Mouse (Mus musculus): Measurements from ENCODE around the gene Dpp6. TPM values are rescaled to one million over a fixed set of nuclear protein-coding genes. Genes with fewer than 3 reads are reported as not detected.

Gene Dpp6
- polyA plus RNA-seq, 1 experiment from 2014 or later = 2.6 TPM

DNA sequence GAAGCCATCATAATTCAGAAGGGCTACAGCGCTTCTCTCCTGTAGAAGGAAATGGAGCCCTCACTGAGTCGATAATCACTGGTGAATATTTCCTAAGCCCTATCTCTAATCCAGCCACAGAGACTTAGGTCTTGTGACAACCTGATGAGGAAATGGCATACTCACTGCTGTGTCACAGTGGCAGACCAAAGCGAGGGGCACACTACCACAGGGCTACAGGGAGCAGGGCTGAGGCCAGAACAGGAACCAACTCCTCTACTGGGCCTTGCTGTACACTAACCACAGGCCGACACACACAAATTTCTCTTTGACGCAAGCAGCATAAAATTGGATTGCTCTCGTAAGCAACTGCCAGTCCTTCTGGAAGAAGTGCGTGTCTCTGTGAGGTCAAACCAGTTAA lies 389.2 kb downstream of the Dpp6 start:
- Histone ChIP-seq H3K27ac (ENCODE audit: low read depth, low read length) (no peak overlapping the region), H3K4me2 (replicated peaks; ENCODE audit: low read depth, low read length) (no peak overlapping the region), H3K36me3 (ENCODE audit: control insufficient read depth, insufficient read depth, low read length) (no peaks in the 10 kb centered on the region), H3K9ac (ENCODE audit: low read depth, low read length) (no peak overlapping the region), H3K4me3 (ENCODE audit: low read length) (no peak overlapping the region), H3K27me3 (ENCODE audit: control insufficient read depth, insufficient read depth, low read length) (no peaks in the 10 kb centered on the region), H3K9me3 (ENCODE audit: control insufficient read depth, low read length) (no peaks in the 10 kb centered on the region), H3K4me1 (ENCODE audit: control insufficient read depth, insufficient read depth, low read length) (no peaks in the 10 kb centered on the region)
- 92% methylated on average over 7 of the region's 7 CpGs for WGBS
- ATAC-seq (ENCODE audit: low FRiP score, low TSS enrichment) = no peak

DNA sequence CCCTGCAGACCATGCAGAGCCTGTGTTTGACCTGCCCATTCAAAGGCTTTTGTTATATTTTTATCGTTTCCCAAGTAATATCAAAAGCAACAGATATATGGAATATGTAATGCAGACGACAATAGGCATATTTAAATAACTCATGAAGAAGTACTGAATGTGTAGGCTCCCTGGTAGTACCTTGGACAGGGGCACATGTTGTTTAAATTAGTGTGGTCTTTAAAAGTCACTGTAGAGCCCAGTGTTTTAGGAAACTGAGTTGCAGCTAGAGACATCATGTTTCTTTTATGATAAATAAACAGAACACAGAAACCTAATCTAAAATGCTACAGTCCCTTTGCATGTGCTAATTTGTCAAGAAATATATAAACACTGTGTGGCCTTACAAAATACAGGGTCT lies 403.1 kb downstream of the Dpp6 start:
- Histone ChIP-seq H3K36me3 (ENCODE audit: control insufficient read depth, insufficient read depth, low read length) (no peaks in the 10 kb centered on the region), H3K4me2 (replicated peaks; ENCODE audit: low read depth, low read length) (no peak overlapping the region), H3K9me3 (ENCODE audit: control insufficient read depth, low read length) (no peaks in the 10 kb centered on the region), H3K4me1 (ENCODE audit: control insufficient read depth, insufficient read depth, low read length) (no peaks in the 10 kb centered on the region), H3K4me3 (ENCODE audit: low read length) (no peak overlapping the region), H3K27ac (ENCODE audit: low read depth, low read length) (no peak overlapping the region), H3K9ac (ENCODE audit: low read depth, low read length) (no peak overlapping the region), H3K27me3 (ENCODE audit: control insufficient read depth, insufficient read depth, low read length) (no peaks in the 10 kb centered on the region)
- 76% methylated on average over 2 of the region's 2 CpGs for WGBS
- ATAC-seq (ENCODE audit: low FRiP score, low TSS enrichment) = no peak

DNA sequence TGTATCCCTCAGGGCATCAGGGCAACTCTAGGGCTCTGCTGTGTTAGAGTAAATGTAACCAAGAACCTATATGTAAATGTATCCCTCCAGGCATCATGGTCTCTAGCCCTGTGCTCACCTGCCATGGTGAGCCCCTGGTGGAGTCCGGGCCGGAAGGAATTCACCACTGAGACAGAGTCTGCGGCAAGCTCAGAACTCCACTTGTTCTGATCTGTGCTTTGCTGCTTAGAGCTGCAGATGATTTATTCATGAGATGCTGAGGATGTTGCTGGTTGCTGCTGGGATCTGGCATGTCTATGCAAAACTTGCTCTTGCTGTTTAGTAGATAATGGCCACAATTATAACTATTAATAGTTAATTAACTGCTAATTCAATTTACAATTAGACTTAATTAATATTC lies 425.1 kb downstream of the Dpp6 start:
- no peaks in the 10 kb centered on the region for H3K9me3 ChIP-seq (ENCODE audit: control insufficient read depth, low read length)
- no peak overlapping the region for H3K4me3 ChIP-seq (ENCODE audit: low read length)
- H3K27ac ChIP-seq (ENCODE audit: low read depth, low read length) = no peak overlapping the region
- no peaks in the 10 kb centered on the region for H3K27me3 ChIP-seq (ENCODE audit: control insufficient read depth, insufficient read depth, low read length)
- no peaks in the 10 kb centered on the region for H3K36me3 ChIP-seq (ENCODE audit: control insufficient read depth, insufficient read depth, low read length)
- no peaks in the 10 kb centered on the region for H3K4me1 ChIP-seq (ENCODE audit: control insufficient read depth, insufficient read depth, low read length)
- ATAC-seq (ENCODE audit: low FRiP score, low TSS enrichment) = no peak
- no peak overlapping the region for H3K4me2 ChIP-seq (replicated peaks; ENCODE audit: low read depth, low read length)
- H3K9ac ChIP-seq (ENCODE audit: low read depth, low read length) = no peak overlapping the region
- WGBS = 89% methylated on average over 3 of the region's 3 CpGs

DNA sequence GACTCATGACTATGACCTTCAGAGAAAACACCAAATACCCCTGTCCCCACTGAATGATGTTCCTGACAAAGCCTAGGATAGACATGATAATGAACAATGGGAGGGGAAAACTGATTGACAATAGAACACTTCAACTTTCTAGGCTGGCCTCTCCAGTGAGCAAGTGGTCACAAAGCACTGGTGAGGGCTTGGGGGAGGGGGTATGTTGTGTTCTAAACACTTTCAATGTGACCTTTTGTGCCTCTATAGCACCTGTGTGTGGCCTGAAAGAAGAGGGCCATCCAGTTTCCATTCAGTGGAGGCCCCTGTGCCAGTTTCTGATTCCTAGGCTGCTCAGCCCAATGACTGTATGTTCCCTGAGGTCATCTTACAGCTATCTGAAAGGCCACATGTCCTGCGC lies 426.2 kb downstream of the Dpp6 start:
- no peaks in the 10 kb centered on the region for H3K36me3 ChIP-seq (ENCODE audit: control insufficient read depth, insufficient read depth, low read length)
- no peaks in the 10 kb centered on the region for H3K27me3 ChIP-seq (ENCODE audit: control insufficient read depth, insufficient read depth, low read length)
- H3K27ac ChIP-seq (ENCODE audit: low read depth, low read length) = no peak overlapping the region
- H3K9ac ChIP-seq (ENCODE audit: low read depth, low read length) = no peak overlapping the region
- no peak overlapping the region for H3K4me3 ChIP-seq (ENCODE audit: low read length)
- no peaks in the 10 kb centered on the region for H3K4me1 ChIP-seq (ENCODE audit: control insufficient read depth, insufficient read depth, low read length)
- no peak overlapping the region for H3K4me2 ChIP-seq (replicated peaks; ENCODE audit: low read depth, low read length)
- no peaks in the 10 kb centered on the region for H3K9me3 ChIP-seq (ENCODE audit: control insufficient read depth, low read length)
- WGBS = 84% methylated on average over 1 of the region's 1 CpGs
- ATAC-seq (ENCODE audit: low FRiP score, low TSS enrichment) = no peak

DNA sequence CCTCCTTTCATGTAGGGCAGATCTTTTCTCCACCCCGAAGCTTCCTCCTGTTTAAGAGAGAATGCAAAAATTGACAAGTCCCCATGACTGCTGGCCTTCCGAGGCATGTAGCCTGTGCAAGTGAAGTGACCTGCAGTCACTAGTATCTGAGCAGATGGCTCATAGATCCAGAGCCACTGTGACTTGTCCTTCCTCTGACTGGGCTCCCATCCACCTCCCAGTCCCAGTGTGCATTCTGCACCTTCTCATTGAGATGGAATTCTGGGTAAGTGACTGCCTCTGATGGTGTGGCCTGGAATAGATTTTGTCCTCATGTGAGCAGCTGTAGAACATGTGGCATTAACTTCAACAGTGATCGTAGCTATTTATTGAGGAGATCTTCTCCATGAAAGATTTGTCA lies 430.8 kb downstream of the Dpp6 start:
- Histone ChIP-seq H3K9me3 (ENCODE audit: control insufficient read depth, low read length) (no peaks in the 10 kb centered on the region), H3K4me3 (ENCODE audit: low read length) (no peak overlapping the region), H3K4me1 (ENCODE audit: control insufficient read depth, insufficient read depth, low read length) (no peaks in the 10 kb centered on the region), H3K9ac (ENCODE audit: low read depth, low read length) (no peak overlapping the region), H3K36me3 (ENCODE audit: control insufficient read depth, insufficient read depth, low read length) (no peaks in the 10 kb centered on the region), H3K27me3 (ENCODE audit: control insufficient read depth, insufficient read depth, low read length) (no peaks in the 10 kb centered on the region), H3K4me2 (replicated peaks; ENCODE audit: low read depth, low read length) (no peak overlapping the region), H3K27ac (ENCODE audit: low read depth, low read length) (no peak overlapping the region)
- WGBS = 92% methylated on average over 3 of the region's 3 CpGs
- no peak for ATAC-seq (ENCODE audit: low FRiP score, low TSS enrichment)

DNA sequence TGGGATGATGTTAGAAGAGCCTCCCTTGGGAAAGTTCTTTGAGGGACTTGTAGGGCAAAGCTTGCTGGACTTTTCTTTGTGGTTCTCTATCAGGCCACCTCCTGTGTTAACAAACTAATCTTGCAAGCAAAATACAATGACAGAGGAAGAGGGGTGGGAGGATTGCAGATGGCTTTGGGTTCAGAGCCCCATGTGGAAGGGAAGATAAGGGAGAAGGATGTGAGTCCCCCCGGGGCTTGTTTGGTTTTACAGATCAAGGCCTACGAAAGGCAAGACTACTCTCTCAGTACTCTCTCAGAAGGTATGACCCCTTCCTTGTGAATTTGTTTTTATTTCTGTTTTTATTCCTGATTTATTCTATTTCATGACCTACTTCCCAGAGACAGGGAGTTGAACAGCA lies 431.7 kb downstream of the Dpp6 start:
- 74% methylated on average over 2 of the region's 2 CpGs for WGBS
- no peak overlapping the region for H3K4me3 ChIP-seq (ENCODE audit: low read length)
- H3K9ac ChIP-seq (ENCODE audit: low read depth, low read length) = no peak overlapping the region
- H3K27me3 ChIP-seq (ENCODE audit: control insufficient read depth, insufficient read depth, low read length) = no peaks in the 10 kb centered on the region
- no peak for ATAC-seq (ENCODE audit: low FRiP score, low TSS enrichment)
- no peak overlapping the region for H3K4me2 ChIP-seq (replicated peaks; ENCODE audit: low read depth, low read length)
- no peaks in the 10 kb centered on the region for H3K36me3 ChIP-seq (ENCODE audit: control insufficient read depth, insufficient read depth, low read length)
- no peaks in the 10 kb centered on the region for H3K9me3 ChIP-seq (ENCODE audit: control insufficient read depth, low read length)
- H3K27ac ChIP-seq (ENCODE audit: low read depth, low read length) = no peak overlapping the region
- H3K4me1 ChIP-seq (ENCODE audit: control insufficient read depth, insufficient read depth, low read length) = no peaks in the 10 kb centered on the region

DNA sequence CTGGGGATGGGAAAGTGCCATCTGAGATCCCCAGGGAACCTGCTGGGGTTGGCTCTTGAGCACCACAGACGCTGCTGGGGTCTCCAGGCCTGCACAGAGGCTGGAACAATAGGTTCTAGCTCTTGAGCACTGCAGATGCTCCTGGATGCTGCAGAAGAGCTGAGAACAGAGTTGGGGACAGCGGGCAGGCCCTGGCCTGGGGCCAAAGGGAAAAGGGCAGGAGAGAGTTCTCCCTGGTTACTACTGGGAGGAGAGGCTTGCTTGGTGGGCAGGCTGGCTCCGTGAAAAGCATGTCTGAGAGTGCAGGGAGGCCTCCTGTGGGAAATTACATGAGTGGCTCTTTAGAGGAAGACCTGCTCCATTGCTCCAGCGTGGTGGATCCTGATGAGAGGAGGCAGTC lies 432.9 kb downstream of the Dpp6 start:
- WGBS = 61% methylated on average over 4 of the region's 4 CpGs
- Histone ChIP-seq H3K27ac (ENCODE audit: low read depth, low read length) (no peak overlapping the region), H3K9me3 (ENCODE audit: control insufficient read depth, low read length) (peaks cover 9% of the 10 kb centered on the region), H3K36me3 (ENCODE audit: control insufficient read depth, insufficient read depth, low read length) (no peaks in the 10 kb centered on the region), H3K9ac (ENCODE audit: low read depth, low read length) (no peak overlapping the region), H3K27me3 (ENCODE audit: control insufficient read depth, insufficient read depth, low read length) (no peaks in the 10 kb centered on the region), H3K4me3 (ENCODE audit: low read length) (no peak overlapping the region), H3K4me1 (ENCODE audit: control insufficient read depth, insufficient read depth, low read length) (no peaks in the 10 kb centered on the region), H3K4me2 (replicated peaks; ENCODE audit: low read depth, low read length) (no peak overlapping the region)
- no peak for ATAC-seq (ENCODE audit: low FRiP score, low TSS enrichment)

DNA sequence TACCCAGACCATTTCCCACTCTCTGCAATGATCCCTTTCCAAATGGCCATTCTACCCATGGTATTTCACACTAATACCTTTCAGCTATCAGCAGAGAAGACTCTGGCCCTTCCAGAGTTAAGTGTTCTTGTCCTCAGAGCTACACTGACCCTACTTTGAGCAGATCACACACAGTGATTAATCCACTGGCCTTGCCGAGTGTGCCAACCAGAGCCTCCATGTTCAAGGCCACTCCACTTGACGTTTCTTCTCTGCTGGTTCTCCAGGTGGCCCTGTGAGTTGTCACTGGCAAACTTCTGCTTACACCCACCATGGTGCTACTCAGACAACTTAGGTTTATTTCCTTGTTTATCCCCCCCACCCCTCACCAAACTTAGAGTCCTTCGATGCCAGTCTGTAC lies 433.9 kb downstream of the Dpp6 start:
- peaks cover 9% of the 10 kb centered on the region for H3K9me3 ChIP-seq (ENCODE audit: control insufficient read depth, low read length)
- no peak overlapping the region for H3K4me2 ChIP-seq (replicated peaks; ENCODE audit: low read depth, low read length)
- H3K9ac ChIP-seq (ENCODE audit: low read depth, low read length) = no peak overlapping the region
- no peak overlapping the region for H3K4me3 ChIP-seq (ENCODE audit: low read length)
- no peak for ATAC-seq (ENCODE audit: low FRiP score, low TSS enrichment)
- H3K4me1 ChIP-seq (ENCODE audit: control insufficient read depth, insufficient read depth, low read length) = no peaks in the 10 kb centered on the region
- 83% methylated on average over 3 of the region's 3 CpGs for WGBS
- H3K27me3 ChIP-seq (ENCODE audit: control insufficient read depth, insufficient read depth, low read length) = no peaks in the 10 kb centered on the region
- H3K36me3 ChIP-seq (ENCODE audit: control insufficient read depth, insufficient read depth, low read length) = no peaks in the 10 kb centered on the region
- no peak overlapping the region for H3K27ac ChIP-seq (ENCODE audit: low read depth, low read length)

DNA sequence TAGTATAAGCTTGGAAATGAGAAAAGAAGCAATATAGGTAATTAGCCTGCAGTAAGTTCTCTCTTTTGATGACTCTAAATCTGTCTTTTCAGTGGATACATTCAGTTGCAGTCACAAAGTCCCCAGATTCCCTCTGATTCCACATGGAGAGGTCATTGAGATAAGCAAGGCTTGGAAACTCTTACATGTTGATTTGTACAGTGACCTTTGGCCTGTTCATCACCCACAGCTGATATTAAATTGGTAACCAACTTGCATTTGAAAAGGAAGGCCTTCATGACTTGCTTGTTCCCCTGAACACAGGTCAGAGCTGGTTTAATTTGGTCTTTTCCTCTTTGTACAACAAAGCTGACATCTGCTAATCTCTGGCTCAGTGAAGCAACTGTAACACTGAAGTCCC lies 434.4 kb downstream of the Dpp6 start:
- no peak overlapping the region for H3K4me2 ChIP-seq (replicated peaks; ENCODE audit: low read depth, low read length)
- no peak overlapping the region for H3K27ac ChIP-seq (ENCODE audit: low read depth, low read length)
- no peaks in the 10 kb centered on the region for H3K4me1 ChIP-seq (ENCODE audit: control insufficient read depth, insufficient read depth, low read length)
- H3K9me3 ChIP-seq (ENCODE audit: control insufficient read depth, low read length) = peaks cover 9% of the 10 kb centered on the region
- ATAC-seq (ENCODE audit: low FRiP score, low TSS enrichment) = no peak
- no peak overlapping the region for H3K4me3 ChIP-seq (ENCODE audit: low read length)
- no peaks in the 10 kb centered on the region for H3K36me3 ChIP-seq (ENCODE audit: control insufficient read depth, insufficient read depth, low read length)
- H3K9ac ChIP-seq (ENCODE audit: low read depth, low read length) = no peak overlapping the region
- H3K27me3 ChIP-seq (ENCODE audit: control insufficient read depth, insufficient read depth, low read length) = no peaks in the 10 kb centered on the region

DNA sequence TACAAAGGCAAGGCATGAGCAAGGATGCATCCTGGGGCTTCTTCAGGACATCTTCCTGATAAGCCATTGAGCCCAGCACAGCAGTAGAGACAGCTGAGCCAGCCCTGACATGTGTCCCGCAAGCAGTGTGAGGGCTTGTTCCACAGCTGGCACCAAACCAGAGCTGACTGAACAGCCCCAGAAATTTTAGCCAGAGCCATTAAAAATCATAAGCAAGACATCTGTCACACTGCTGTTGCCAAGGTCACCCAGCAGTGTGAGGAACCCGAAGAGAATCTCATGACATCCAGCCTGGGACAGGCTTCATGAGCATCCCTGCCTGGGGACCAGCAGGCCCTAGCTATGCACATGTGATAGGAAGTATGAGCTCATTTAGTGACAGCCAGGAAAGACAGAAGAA lies 438.2 kb downstream of the Dpp6 start:
- Histone ChIP-seq H3K4me3 (ENCODE audit: low read length) (no peak overlapping the region), H3K36me3 (ENCODE audit: control insufficient read depth, insufficient read depth, low read length) (no peaks in the 10 kb centered on the region), H3K4me1 (ENCODE audit: control insufficient read depth, insufficient read depth, low read length) (no peaks in the 10 kb centered on the region), H3K27ac (ENCODE audit: low read depth, low read length) (no peak overlapping the region), H3K9me3 (ENCODE audit: control insufficient read depth, low read length) (peaks cover 9% of the 10 kb centered on the region), H3K27me3 (ENCODE audit: control insufficient read depth, insufficient read depth, low read length) (no peaks in the 10 kb centered on the region), H3K9ac (ENCODE audit: low read depth, low read length) (no peak overlapping the region), H3K4me2 (replicated peaks; ENCODE audit: low read depth, low read length) (no peak overlapping the region)
- 85% methylated on average over 2 of the region's 2 CpGs for WGBS
- ATAC-seq (ENCODE audit: low FRiP score, low TSS enrichment) = no peak

All from kidney, embryonic 14.5 days (tissue).